Mouse (Mus musculus): ENCODE data around the gene Oscp1. TPM values are rescaled to one million over a fixed set of nuclear protein-coding genes. Genes with fewer than 3 reads are reported as not detected.

Gene Oscp1
- polyA plus RNA-seq, 1 experiment from 2014 or later = 1.4 TPM

DNA sequence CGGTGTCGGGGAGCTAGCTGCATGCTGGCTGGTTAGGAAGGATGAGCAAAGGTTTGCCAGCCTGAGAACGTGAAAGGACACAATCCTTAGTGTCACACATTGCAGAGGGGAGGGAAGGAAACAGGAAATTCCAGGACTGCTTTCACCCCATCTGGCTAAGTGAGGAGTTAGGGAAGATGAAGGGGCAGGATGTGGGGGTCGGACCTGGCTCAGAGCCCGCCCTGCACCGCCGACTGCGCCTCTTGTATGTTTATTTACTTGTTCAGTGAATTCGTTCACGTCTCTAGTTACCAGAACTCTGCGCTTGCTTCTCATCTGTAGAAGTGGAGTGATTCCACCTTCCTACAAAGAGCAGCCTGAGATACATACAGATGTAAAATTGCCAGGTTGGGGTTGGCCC is 72.1 kb downstream of the Oscp1 start:
- Histone ChIP-seq H3K36me3 (ENCODE audit: control insufficient read depth, insufficient read depth) (peaks cover 12% of the 10 kb centered on the region), H3K4me2 (ENCODE audit: low read depth, low read length) (no peak overlapping the region), H3K27me3 (ENCODE audit: control insufficient read depth, insufficient read depth, low read depth, low read length) (no peaks in the 10 kb centered on the region), H3K9me3 (replicated peaks; ENCODE audit: control insufficient read depth, low read length) (no peaks in the 10 kb centered on the region), H3K9ac (ENCODE audit: low read depth, low read length) (no peak overlapping the region), H3K27ac (ENCODE audit: low read length) (peak overlapping the region; percentile 10), H3K4me1 (ENCODE audit: control insufficient read depth, low read depth, low read length) (no peaks in the 10 kb centered on the region; the same call in 1 of the 2 replicates), H3K4me3 (ENCODE audit: low read depth, low read length) (no peak overlapping the region)
- no peak for ATAC-seq (ENCODE audit: low read depth)
- WGBS (ENCODE audit: insufficient replicate concordance) = 79% methylated on average over 11 of the region's 11 CpGs

DNA sequence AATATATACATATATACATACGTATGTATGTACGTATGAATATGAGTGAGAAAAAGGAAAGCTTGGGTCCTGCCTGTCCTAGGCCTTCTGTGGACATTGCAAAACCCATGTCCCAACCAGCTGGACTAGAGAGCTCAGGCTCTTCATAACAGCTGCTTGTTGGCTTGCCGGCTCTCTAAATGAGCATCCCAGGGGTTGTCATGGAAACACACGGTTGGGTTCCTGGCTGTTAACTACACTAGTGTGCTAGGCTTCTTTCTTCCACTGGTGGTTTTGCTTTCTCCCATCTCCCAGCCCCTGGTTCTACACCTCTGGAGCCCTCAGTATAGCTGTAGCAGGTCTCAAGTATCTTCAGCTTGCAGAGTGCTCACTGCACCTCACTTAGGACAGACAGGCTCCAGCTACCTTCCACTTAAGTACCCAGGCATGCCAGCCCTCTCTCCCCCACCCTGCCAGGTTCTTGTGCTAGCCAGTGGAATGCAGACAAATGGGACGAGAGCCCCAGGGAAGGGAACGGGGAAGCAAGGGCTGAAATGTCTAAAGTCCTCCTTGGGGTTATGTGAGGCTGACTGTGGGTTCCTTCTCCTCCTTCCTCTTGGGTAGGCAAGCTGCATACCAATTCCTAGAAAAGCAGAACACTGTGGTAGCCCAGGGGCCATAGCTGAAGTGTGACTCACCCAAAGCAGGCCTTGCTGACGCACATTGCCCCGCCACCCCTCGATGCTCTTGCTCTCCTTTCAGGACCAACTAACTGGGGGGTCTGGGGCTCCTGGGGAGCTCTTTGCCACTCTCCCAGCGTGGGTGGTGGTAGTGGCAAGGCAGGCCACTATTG is 73.1 kb downstream of the Oscp1 start:
- peaks cover 12% of the 10 kb centered on the region for H3K36me3 ChIP-seq (ENCODE audit: control insufficient read depth, insufficient read depth)
- ATAC-seq (ENCODE audit: low read depth) = peak; percentile 45

DNA sequence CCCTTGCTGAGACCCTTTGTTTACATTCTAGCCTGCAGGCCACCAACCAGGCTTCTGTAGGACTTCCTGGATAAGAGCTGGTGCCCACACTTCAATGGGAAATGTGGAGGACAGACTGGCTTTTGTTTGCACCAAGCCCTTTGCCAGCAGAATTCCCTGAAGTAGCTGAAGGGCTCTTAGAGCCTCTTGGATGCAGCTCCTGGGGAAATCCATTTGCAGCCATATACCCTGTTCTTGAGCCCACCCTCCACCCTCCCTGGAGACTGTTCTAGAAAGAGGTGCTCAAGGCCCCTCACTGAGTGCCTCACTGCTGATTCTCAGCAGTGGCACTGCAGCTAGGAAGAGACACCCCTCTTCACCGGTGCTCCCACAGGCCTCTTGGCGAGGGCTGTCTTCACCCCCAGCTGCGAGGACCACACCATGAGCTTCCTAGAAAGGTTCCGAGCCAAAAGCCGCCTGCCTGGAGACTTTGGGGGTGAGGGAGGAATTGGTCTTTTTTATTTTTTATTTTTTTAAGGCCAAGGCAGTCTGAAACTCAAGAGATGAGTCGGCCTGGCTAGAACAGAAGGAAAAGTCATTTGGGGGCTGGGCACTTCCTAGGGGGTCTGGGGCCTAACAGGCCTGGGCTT is 74.4 kb downstream of the Oscp1 start:
- Histone ChIP-seq H3K4me1 (ENCODE audit: control insufficient read depth, low read depth, low read length) (no peaks in the 10 kb centered on the region; the same call in 1 of the 2 replicates), H3K9me3 (replicated peaks; ENCODE audit: control insufficient read depth, low read length) (no peaks in the 10 kb centered on the region), H3K9ac (ENCODE audit: low read depth, low read length) (no peak overlapping the region), H3K4me3 (ENCODE audit: low read depth, low read length) (no peak overlapping the region), H3K27me3 (ENCODE audit: control insufficient read depth, insufficient read depth, low read depth, low read length) (no peaks in the 10 kb centered on the region), H3K4me2 (ENCODE audit: low read depth, low read length) (no peak overlapping the region), H3K36me3 (ENCODE audit: control insufficient read depth, insufficient read depth) (peaks cover 12% of the 10 kb centered on the region), H3K27ac (ENCODE audit: low read length) (no peak overlapping the region)
- no peak for ATAC-seq (ENCODE audit: low read depth)
- 75% methylated on average over 6 of the region's 6 CpGs for WGBS (ENCODE audit: insufficient replicate concordance)

More for the DNA sequence above, 73.1 kb downstream of the Oscp1 start:
- Histone ChIP-seq H3K4me3 (ENCODE audit: low read depth, low read length) (no peak overlapping the region), H3K27ac (ENCODE audit: low read length) (peak overlapping the region; percentile 8; the same call in 1 of the 2 replicates), H3K4me1 (ENCODE audit: control insufficient read depth, low read depth, low read length) (no peaks in the 10 kb centered on the region; the same call in 1 of the 2 replicates), H3K4me2 (ENCODE audit: low read depth, low read length) (no peak overlapping the region), H3K27me3 (ENCODE audit: control insufficient read depth, insufficient read depth, low read depth, low read length) (no peaks in the 10 kb centered on the region), H3K9me3 (replicated peaks; ENCODE audit: control insufficient read depth, low read length) (no peaks in the 10 kb centered on the region), H3K9ac (ENCODE audit: low read depth, low read length) (no peak overlapping the region)
- WGBS (ENCODE audit: insufficient replicate concordance) = 56% methylated on average over 10 of the region's 10 CpGs

- Histone ChIP-seq H3K9me3 (replicated peaks; ENCODE audit: control insufficient read depth, low read length) (no peaks in the 10 kb centered on the region), H3K4me1 (ENCODE audit: control insufficient read depth, low read depth, low read length) (no peaks in the 10 kb centered on the region; the same call in 1 of the 2 replicates), H3K36me3 (ENCODE audit: control insufficient read depth, insufficient read depth) (peaks cover 7% of the 10 kb centered on the region), H3K9ac (ENCODE audit: low read depth, low read length) (no peak overlapping the region), H3K4me2 (ENCODE audit: low read depth, low read length) (no peak overlapping the region), H3K27ac (ENCODE audit: low read length) (no peak overlapping the region), H3K27me3 (ENCODE audit: control insufficient read depth, insufficient read depth, low read depth, low read length) (no peaks in the 10 kb centered on the region), H3K4me3 (ENCODE audit: low read depth, low read length) (no peak overlapping the region)
- no peak for ATAC-seq (ENCODE audit: low read depth)
- 85% methylated on average over 4 of the region's 4 CpGs for WGBS (ENCODE audit: insufficient replicate concordance)
These were observed 75.9 kb downstream of the Oscp1 start for GRCm38 (mm10) chr4:126134236-126134635.

- peaks cover 7% of the 10 kb centered on the region for H3K36me3 ChIP-seq (ENCODE audit: control insufficient read depth, insufficient read depth)
- 68% methylated on average over 4 of the region's 4 CpGs for WGBS (ENCODE audit: insufficient replicate concordance)
- ATAC-seq (ENCODE audit: low read depth) = no peak
- no peaks in the 10 kb centered on the region for H3K27me3 ChIP-seq (ENCODE audit: control insufficient read depth, insufficient read depth, low read depth, low read length)
- H3K27ac ChIP-seq (ENCODE audit: low read length) = no peak overlapping the region
- no peak overlapping the region for H3K4me3 ChIP-seq (ENCODE audit: low read depth, low read length)
- no peaks in the 10 kb centered on the region for H3K9me3 ChIP-seq (replicated peaks; ENCODE audit: control insufficient read depth, low read length)
- H3K4me1 ChIP-seq (ENCODE audit: control insufficient read depth, low read depth, low read length) = no peaks in the 10 kb centered on the region; the same call in 1 of the 2 replicates
- no peak overlapping the region for H3K4me2 ChIP-seq (ENCODE audit: low read depth, low read length)
- no peak overlapping the region for H3K9ac ChIP-seq (ENCODE audit: low read depth, low read length)
These were observed 76.3 kb downstream of the Oscp1 start for GRCm38 (mm10) chr4:126134639-126135038.

DNA sequence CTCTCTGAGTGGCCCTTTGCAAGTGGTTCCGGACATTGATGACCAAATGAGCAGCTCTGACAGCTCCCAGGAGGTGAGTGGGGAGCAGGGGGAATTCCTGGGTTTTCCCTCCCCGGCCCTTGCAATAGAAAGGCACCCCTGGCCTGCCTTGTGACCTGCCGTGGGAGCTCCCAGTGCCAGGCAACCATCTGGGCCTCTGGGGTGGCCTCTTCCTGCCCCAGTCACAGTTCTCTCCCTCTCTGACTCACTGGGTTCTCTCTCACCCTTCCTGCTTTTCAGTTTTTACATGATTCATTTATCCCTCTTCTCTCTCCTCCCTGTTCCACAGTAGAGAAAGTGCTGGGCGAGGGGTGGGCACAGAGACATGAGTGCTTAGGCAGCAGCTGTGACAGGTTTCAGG is 79.4 kb downstream of the Oscp1 start:
- H3K9me3 ChIP-seq (replicated peaks; ENCODE audit: control insufficient read depth, low read length) = no peaks in the 10 kb centered on the region
- H3K4me2 ChIP-seq (ENCODE audit: low read depth, low read length) = no peak overlapping the region
- H3K27me3 ChIP-seq (ENCODE audit: control insufficient read depth, insufficient read depth, low read depth, low read length) = no peaks in the 10 kb centered on the region
- no peak overlapping the region for H3K9ac ChIP-seq (ENCODE audit: low read depth, low read length)
- no peaks in the 10 kb centered on the region for H3K4me1 ChIP-seq (ENCODE audit: control insufficient read depth, low read depth, low read length)
- H3K27ac ChIP-seq (ENCODE audit: low read length) = no peak overlapping the region
- 79% methylated on average over 4 of the region's 4 CpGs for WGBS (ENCODE audit: insufficient replicate concordance)
- no peak overlapping the region for H3K4me3 ChIP-seq (ENCODE audit: low read depth, low read length)
- peaks cover 6% of the 10 kb centered on the region for H3K36me3 ChIP-seq (ENCODE audit: control insufficient read depth, insufficient read depth)
- ATAC-seq (ENCODE audit: low read depth) = no peak

DNA sequence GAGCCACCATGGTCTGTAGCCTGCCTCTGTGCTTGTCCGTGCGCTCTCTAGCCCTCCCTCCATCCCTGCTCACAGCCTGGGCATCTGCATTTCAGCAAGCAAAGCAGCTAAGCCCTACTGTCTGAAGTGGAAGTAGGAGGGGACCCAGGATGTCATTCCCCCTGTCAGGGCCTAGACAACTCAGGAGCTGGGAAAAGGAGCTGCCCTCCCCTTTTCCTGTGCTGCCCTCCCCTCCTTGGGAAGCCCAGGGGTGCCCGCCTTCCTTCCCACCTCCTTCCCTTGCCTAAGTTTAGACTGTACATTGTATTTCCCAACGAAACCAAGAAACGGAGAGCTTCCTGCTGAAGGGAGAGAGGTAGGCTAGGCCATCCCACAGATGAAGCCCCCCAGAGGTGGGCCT is 82.7 kb downstream of the Oscp1 start:
- H3K4me2 ChIP-seq (ENCODE audit: low read depth, low read length) = no peak overlapping the region
- no peak overlapping the region for H3K9ac ChIP-seq (ENCODE audit: low read depth, low read length)
- peaks cover 6% of the 10 kb centered on the region for H3K36me3 ChIP-seq (ENCODE audit: control insufficient read depth, insufficient read depth)
- no peaks in the 10 kb centered on the region for H3K27me3 ChIP-seq (ENCODE audit: control insufficient read depth, insufficient read depth, low read depth, low read length)
- no peak for ATAC-seq (ENCODE audit: low read depth)
- H3K4me3 ChIP-seq (ENCODE audit: low read depth, low read length) = no peak overlapping the region
- H3K9me3 ChIP-seq (replicated peaks; ENCODE audit: control insufficient read depth, low read length) = no peaks in the 10 kb centered on the region; the same call in 1 of the 2 replicates
- 63% methylated on average over 5 of the region's 5 CpGs for WGBS (ENCODE audit: insufficient replicate concordance)
- no peak overlapping the region; the same call in 1 of the 2 replicates for H3K27ac ChIP-seq (ENCODE audit: low read length)
- H3K4me1 ChIP-seq (ENCODE audit: control insufficient read depth, low read depth, low read length) = no peaks in the 10 kb centered on the region
